Mouse (Mus musculus) right cerebral cortex, postnatal 25 days (tissue): ENCODE results near the gene Zc3h7a.

Experiments
- DNase-seq: peaks from one replicate; pipeline ENCODE4 v3.0.0; 2022

Gene Zc3h7a

DNA sequence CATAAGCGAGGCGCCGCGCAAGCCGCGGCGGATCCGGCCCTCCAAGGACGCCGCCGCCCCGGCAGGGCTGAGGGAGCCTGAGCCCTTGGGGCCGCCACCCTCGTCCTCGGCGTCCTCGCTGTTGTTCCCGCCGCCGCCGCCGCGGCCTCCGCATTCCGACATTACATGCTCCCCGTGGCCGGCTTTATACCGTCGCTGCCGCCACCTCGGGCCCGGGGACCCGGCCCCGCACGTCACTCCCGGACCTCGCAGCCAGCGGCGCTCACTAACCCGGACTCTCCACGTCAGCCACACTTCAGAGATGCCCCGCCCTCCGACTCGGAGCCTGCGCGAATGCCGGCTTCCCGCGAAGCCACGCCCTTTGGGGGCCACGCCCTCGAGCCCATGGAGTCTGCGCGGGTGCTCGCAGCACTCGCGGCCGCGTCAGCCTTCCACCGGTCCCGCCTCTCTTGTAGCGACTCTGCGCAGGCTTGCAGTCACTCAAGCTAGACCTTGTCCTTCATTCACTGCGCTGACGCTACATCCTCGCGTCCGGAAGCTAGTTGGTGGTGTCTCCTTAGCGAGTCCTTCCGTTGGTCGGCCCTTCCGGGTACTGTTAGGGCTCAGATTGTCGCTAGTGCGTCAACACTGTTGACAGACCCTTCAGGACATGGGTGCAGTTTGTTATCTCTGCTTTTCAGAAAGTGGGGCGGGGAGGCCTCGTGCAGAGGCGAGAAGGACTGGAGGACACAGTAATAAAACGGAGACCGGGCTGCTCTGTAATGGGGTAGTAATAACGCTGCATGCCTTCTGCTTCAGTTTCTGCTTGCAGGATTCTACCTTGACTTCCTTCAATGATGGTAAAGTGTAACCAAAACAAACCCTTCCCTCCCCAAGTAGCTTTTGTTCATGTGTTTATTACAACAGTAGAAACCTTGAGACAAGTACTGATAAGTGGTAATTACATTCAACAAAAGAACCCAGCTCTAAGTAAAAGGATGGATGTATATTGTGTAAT, 41.5 kb downstream of the Zc3h7a start, which contains the start of gene Txndc11:
Gene Txndc11, minus strand, starts transcription at position 303 of the 997 bp plus-strand sequence.
- peak; percentile 100 for DNase-seq

GRCm38 (mm10) chr16:11133476-11134347, 42.5 kb downstream of the Zc3h7a start:
- no peak for DNase-seq

DNA sequence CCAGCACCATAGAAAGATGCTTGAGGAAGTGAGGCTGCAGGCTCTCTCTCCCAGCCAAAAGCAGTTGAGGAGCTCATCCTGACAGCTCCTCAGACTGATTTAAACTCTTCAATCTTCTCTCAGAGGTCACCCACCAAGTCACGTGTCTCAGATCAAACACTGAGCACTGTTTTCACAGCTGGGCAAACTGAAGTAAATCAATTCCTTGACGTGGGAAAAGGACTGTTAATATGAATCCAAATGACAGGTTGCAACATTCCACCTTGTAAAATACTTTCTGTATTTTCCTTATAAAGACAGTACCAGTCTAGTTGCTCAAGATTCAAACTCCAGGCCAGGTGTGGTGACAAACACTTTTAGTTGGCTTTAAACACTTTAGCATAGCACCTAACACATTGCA, 43.4 kb downstream of the Zc3h7a start:
- DNase-seq, result no peak

DNA sequence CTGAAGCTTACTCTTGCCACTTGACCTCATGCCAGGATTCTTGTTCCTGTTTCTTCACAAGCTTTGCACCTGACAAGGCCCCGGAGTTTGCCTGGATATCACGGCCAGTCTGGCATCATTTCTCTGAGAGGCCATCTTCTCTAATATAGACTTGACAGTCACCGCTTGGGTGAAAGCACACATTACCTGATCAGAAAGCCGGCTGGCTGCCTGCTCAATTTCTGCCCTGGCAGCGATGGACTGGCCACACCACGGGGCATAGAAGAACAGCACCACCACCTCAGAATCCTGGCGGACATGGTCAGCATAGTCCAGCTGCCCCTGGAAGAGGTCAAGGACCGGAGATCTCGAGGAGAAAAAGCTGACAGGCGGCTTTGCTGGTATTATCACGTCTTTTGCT, 47.9 kb downstream of the Zc3h7a start:
- no peak for DNase-seq

- DNase-seq, result no peak
Measured at GRCm38 (mm10) chr16:11125371-11125770, 50.8 kb downstream of the Zc3h7a start.

GRCm38 (mm10) chr16:11124110-11124509, 52.1 kb downstream of the Zc3h7a start:
- DNase-seq, result no peak

DNA sequence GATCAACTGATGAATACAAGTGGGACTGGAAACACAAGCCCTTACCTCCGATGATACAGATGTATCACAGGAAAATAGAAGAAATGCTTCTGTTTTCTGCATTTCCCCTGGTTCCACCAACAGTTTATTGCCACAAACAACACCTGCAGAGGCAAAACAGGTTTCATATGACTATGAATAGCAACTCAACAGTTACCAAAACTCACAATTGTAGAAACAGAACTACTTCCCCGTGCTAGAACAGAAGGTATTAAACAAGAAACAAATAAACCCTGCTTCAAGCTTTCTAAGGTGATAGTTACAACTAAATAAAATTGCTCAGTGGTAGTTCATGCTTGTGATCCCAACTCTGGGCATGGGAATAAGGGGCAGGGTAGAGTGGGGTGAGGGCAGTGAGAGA, 53.6 kb downstream of the Zc3h7a start:
- DNase-seq, result no peak

GRCm38 (mm10) chr16:11109198-11109740, 66.9 kb downstream of the Zc3h7a start:
- no peak for DNase-seq

- DNase-seq, result no peak
Measured at GRCm38 (mm10) chr16:11104905-11105304, 71.3 kb downstream of the Zc3h7a start.

DNA sequence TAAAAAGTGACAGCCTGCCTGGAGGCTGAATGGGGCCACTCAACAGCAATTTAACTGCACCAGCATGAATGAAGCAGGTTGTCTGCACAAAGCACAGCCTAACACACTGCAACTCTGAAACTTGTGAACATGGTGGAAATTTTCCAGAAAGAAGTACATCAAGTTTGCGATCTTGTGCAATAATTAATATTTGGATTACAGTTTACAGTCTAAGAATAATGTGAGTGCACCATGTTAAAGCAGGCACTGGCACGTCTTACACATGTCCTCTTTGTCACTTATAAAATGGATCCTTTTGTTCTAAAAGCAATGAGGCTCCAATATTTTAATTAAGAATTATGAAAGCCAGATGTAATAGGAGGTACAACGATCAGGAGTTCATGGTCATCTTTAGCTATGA, 78.9 kb downstream of the Zc3h7a start:
- DNase-seq, result no peak

GRCm38 (mm10) chr16:11093717-11094386, 82.3 kb downstream of the Zc3h7a start:
- no peak for DNase-seq

GRCm38 (mm10) chr16:11092523-11092922, 83.7 kb downstream of the Zc3h7a start:
- DNase-seq, result no peak

- no peak for DNase-seq
Measured at GRCm38 (mm10) chr16:11092061-11092460, 84.1 kb downstream of the Zc3h7a start.

DNA sequence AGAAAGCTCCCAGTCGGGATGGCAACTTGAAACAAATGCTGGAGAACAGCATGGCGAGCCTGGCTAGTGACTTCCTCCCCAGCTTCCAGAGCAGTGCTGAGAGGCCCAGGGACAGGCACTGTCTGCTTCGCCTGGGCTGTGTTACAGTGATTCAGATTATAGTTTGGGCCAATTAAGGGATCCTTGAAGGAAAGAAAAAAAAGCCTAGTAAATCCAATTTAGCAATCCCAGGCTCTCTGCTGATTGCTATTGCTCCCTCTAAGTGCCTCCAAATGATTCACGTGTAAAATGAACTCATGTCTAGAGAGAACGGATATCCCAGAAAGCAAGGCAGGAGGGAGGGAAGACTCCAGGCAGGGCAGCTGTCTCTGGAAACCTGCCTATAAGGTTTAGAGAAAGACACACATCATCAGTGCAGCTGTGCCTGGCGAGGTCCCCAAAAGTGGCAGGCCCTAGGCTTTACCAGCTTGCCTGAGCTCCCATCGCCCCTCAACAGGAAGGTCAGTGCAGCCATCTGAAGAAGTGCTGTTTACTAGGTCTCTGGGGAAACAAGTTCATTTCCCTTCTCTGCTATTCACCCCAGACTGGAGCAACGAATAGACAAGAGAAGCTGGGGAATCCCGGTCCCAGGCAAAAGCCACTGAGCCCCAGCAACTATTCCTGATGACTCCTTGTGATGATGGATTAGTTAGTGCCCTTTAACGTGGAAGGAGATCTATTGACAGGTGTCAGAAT, 85.2 kb downstream of the Zc3h7a start:
- DNase-seq, result no peak

DNA sequence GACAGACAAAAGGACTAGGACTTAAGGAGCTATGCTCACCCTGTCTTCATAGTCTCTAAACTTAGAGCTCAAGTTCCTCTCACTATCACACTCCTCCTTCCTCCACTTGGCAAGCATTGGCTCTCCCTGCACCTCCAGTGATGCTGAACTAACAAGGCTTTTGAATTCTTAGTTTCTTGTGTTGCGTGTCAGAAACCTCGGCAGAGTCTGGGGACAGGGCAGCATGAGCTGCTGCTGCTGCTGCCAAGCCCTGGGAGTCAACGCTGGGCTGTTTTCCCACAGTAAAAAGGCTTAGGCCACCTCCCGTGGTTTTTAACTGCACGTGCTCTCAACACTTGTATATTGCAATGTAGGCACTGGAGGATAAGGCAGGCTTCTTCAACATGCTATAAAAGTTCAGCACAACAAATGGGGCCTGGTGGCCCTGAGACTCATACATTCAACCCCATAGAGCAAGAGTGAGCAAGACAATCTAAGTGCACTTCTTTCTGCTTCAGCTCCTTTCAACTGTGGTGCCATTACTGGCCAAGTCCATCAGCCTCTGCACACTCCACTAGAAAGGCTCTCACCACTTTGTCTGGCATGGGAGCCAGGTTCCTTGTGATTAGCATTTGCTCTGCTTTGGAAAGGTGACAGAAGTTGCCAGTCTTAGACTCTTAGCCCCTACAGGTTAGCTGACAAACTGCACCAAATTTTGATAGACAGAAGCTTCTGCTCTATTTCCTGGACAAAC, 89.2 kb downstream of the Zc3h7a start:
- DNase-seq, result no peak
